Mouse (Mus musculus) 3T3-L1 (cell line): ENCODE data around the gene Ddb2.
A peak's percentile ranks its signal among the peaks of the same experiment; 100 is the strongest.

ENCODE experiments used
- DNase-seq: peaks from one replicate; pipeline ENCODE4 v3.0.0-alpha.2; 2015; ENCODE audit warnings: low read depth, low spot score

Gene Ddb2

GRCm38 (mm10) chr2:91236601-91237510 lies at the start of gene Ddb2:
Gene Ddb2, minus strand, starts transcription at chr2:91236982.
- DNase-seq: peak; percentile 97

- DNase-seq: peak; percentile 89
These were observed 49.2 kb upstream of the Ddb2 start for GRCm38 (mm10) chr2:91285885-91286505.

GRCm38 (mm10) chr2:91284375-91285199 lies 47.8 kb upstream of the Ddb2 start:
- no peak for DNase-seq

GRCm38 (mm10) chr2:91283972-91284371 lies 47.2 kb upstream of the Ddb2 start:
- DNase-seq: no peak

GRCm38 (mm10) chr2:91281366-91281765 lies 44.6 kb upstream of the Ddb2 start:
- no peak for DNase-seq

- no peak for DNase-seq
These were observed 42.6 kb upstream of the Ddb2 start for GRCm38 (mm10) chr2:91279372-91279755.

GRCm38 (mm10) chr2:91278749-91279371 lies 42.1 kb upstream of the Ddb2 start:
- peak; percentile 78 for DNase-seq

GRCm38 (mm10) chr2:91269687-91270133 lies 32.9 kb upstream of the Ddb2 start:
- no peak for DNase-seq

GRCm38 (mm10) chr2:91268706-91269105 lies 31.9 kb upstream of the Ddb2 start:
- DNase-seq: no peak

GRCm38 (mm10) chr2:91268042-91268441 lies 31.3 kb upstream of the Ddb2 start:
- DNase-seq: no peak

- peak; percentile 99 for DNase-seq
These were observed 28.2 kb upstream of the Ddb2 start, which contains the start of gene Arfgap2 for GRCm38 (mm10) chr2:91264711-91265681. Gene Arfgap2, plus strand, starts transcription at chr2:91264974.

GRCm38 (mm10) chr2:91263692-91264660 lies 27.2 kb upstream of the Ddb2 start:
- DNase-seq: no peak

- no peak for DNase-seq
These were observed 22.7 kb upstream of the Ddb2 start for GRCm38 (mm10) chr2:91259493-91259892.

GRCm38 (mm10) chr2:91258830-91259229 lies 22.0 kb upstream of the Ddb2 start:
- no peak for DNase-seq

- DNase-seq: no peak
These were observed 21.3 kb upstream of the Ddb2 start for GRCm38 (mm10) chr2:91258054-91258453.

GRCm38 (mm10) chr2:91257126-91257980 lies 20.6 kb upstream of the Ddb2 start:
- peak; percentile 74 for DNase-seq

GRCm38 (mm10) chr2:91256256-91257125 lies 19.7 kb upstream of the Ddb2 start:
- peak; percentile 71 for DNase-seq
